Mouse (Mus musculus): ENCODE results near the gene Maea. TPM values are rescaled to one million over a fixed set of nuclear protein-coding genes. Genes with fewer than 3 reads are reported as not detected.

Maea gene
- total RNA-seq, 2 experiments from 2014 or later: 125 to 126 TPM

Other genes starting within 250 kb of the Maea start
- under 1 TPM in 1 of 2 experiments, not detected in 1; 0.05 TPM for gene Slc5a1, start 231.3 kb upstream of the Maea start, total RNA-seq (2021)
- gene Spon2, start 117.1 kb upstream of the Maea start, total RNA-seq (2021): 10 to 100 TPM; 19.0 to 43.7 TPM
- 100 to 1,000 TPM; 236 to 245 TPM for gene Ctbp1, start 60.5 kb upstream of the Maea start, total RNA-seq (2021)
- gene Uvssa, start 43.0 kb downstream of the Maea start, total RNA-seq (2021): 1 to 10 TPM; 6.0 to 6.6 TPM
- gene Nkx1-1, start 98.5 kb downstream of the Maea start, total RNA-seq (2021): not detected

All from heart, postnatal 10 days (tissue).